Mouse (Mus musculus): ENCODE data around the gene Maoa.

The Maoa gene

DNA sequence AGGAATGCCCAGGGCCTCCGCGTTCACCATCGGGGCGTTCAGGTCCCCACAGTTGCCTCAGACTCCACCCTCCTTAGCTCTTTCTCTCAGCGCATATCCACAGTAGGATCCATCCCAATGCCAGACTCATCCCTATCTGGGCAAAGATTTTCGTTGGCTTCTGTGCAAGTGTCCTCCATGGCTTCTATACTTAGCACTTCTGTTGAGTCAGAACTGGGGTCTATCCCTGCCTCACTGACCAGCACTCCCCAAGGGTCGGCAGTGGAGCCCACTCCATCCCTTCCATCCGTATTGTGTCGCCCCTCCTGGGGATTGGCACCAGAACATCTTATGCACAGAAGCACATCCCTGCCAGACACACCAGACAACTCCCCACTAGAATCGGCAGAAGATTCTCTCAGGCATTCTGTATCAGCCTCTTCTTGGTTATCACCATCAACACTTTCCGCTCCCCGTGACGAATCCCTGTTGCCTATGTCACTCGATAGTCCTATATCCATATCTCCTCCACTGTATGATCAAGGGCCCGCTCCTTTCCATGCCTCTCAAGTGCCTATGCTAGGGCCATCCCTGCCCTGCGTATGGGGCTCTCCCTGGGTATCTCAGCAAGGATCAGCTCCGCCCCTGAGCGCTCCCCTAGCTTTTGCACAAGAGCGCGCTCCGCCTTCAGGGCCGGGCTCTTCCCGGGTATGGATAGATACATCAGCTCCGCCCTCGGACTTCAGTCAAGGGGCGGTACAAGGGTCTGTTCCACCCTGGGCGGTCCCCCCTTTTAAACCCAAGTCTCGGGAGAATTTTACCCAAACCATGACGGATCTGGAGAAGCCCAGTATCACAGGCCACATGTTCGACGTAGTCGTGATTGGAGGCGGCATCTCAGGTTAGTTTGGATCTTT is at the start of gene Maoa:
Gene Maoa (plus strand): TSS at position 665 of the 896 bp plus-strand sequence.
- no peak for DNase-seq (ENCODE audit: extremely low read depth, low read depth, low spot score)

GRCm38 (mm10) chrX:16618225-16619033 is 1.1 kb upstream of the Maoa start:
- peak; percentile 23 for DNase-seq (ENCODE audit: extremely low read depth, low read depth, low spot score)

DNA sequence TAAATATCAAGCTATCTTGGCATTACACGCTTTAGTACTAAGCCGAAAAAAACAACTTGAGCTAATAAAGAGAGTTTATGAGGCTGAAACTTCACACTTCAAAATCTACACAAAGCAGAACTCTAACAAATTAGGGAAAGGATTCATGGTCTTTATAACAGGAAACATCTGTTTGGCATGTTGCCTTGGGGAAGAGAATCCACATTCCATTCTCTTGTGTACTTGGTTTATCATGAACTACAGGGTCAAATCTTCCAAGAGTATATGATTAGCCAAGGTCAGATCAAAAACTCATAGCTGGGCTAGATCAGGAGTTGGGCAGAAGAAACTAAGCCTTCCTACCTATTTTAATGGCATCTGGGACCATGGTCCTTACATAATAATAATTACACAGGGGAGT is 37.0 kb downstream of the Maoa start:
- no peak for DNase-seq (ENCODE audit: extremely low read depth, low read depth, low spot score)

- DNase-seq (ENCODE audit: extremely low read depth, low read depth, low spot score), result no peak
Measured at GRCm38 (mm10) chrX:16706094-16706493, 86.6 kb downstream of the Maoa start.

DNA sequence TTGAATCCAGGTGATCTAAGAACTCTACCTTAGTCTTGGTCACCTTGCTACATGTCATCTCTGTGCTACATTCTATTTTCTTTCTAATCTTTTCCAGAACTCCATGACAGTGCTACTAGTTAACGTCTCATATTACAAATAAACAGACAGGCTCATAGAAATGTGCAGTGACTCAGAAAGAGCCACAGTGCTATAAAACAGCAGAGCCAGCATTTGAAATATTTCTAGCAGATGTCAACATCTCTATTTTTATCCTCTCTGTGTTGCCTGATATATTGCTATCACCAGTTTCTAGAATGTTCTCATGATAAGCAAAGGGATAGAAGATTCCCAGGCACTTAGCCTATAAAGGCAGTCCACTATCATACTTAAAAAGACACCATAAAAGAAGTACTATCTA is 94.5 kb downstream of the Maoa start:
- no peak for DNase-seq (ENCODE audit: extremely low read depth, low read depth, low spot score)

All from fat pad, adult 2 months (tissue).